Mouse (Mus musculus) limb, embryonic 12.5 days (tissue): ENCODE measurements at regions not wholly inside any gene's neighbourhood (a gene's known extent, or its start where the extent isn't known, plus 50 kb on each side); places are given as distances from the start of the nearest gene placed in this dataset.
A peak's percentile ranks its signal among the peaks of the same experiment; 100 is the strongest.

ENCODE experiments used
- ATAC-seq: fragments of 200-750 bp; cut with Nextera tagmentation; 2 replicates; pipeline ENCODE4 v1.8.0; 2017; ENCODE audit warnings: low read depth, moderate TSS enrichment; ENCODE audit not compliant: insufficient number of reproducible peaks, insufficient read depth, low FRiP score, low TSS enrichment
- H3K27ac ChIP-seq: fragments of 300-500 bp; sonication (generic); 2 replicates; pipeline ENCODE4 v1.5.1; 2016; ENCODE audit warnings: mild to moderate bottlenecking, moderate library complexity
- H3K27me3 ChIP-seq: fragments of 300-500 bp; sonication (generic); 2 replicates; pipeline ENCODE4 v1.6.1; 2016; ENCODE audit warnings: mild to moderate bottlenecking, moderate library complexity
- H3K36me3 ChIP-seq: fragments of 300-500 bp; sonication (generic); 2 replicates; pipeline ENCODE4 v1.6.1; 2016; ENCODE audit warnings: mild to moderate bottlenecking, moderate library complexity
- H3K4me1 ChIP-seq: fragments of 300-500 bp; sonication (generic); replicated peaks from 2 replicates; pipeline ENCODE4 v1.6.1; 2016
- H3K4me2 ChIP-seq: fragments of 300-500 bp; sonication (generic); 2 replicates; pipeline ENCODE4 v1.6.1; 2016; ENCODE audit warnings: mild to moderate bottlenecking, moderate library complexity
- H3K4me3 ChIP-seq: fragments of 300-500 bp; sonication (generic); replicated peaks from 2 replicates; pipeline ENCODE4 v1.5.1; 2016; ENCODE audit warnings: mild to moderate bottlenecking
- H3K9ac ChIP-seq: fragments of 300-500 bp; sonication (generic); replicated peaks from 2 replicates; pipeline ENCODE4 v1.6.1; 2016; ENCODE audit warnings: mild to moderate bottlenecking, moderate library complexity
- H3K9me3 ChIP-seq: fragments of 300-500 bp; sonication (generic); 2 replicates; pipeline ENCODE4 v1.6.1; 2016; ENCODE audit warnings: mild to moderate bottlenecking, moderate library complexity
- WGBS: fragments of 180-500 bp; shearing (Covaris S2); methylation state at CpG from one replicate; pipeline ENCODE4 v1.1.7; 2016; 5-methylcytosine and 5-hydroxymethylcytosine counted together

DNA sequence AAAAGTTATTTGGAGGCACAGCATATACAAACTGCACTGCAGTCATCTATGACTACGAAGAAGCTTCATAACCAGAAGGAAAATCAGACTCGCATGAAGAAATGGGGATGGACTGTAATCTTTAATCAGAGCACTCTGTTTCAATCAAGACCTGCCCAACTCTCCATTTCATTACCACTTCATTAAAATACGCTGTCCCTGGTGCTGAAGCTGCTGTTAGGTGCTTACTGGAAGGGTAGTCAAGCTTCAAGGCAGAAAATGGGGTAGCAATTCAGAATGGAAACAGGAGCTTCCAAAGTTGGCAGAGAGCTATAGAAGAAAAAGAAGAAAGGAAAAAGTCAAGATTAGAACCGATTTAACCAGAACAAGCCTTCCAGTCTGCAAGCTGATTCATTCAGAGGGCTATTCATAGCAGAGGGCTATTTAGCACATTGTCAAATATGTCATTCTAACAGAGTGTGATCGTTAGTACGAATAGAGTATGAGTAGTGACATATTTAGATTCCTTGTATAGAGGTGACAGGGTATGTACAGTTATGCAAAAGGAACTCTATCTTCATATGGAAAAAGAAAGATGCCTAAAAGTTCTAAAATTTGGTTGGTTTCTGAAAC, 195.1 kb upstream of the Sptlc3 start:
- Histone ChIP-seq H3K9me3 (no peaks in the 10 kb centered on the region), H3K4me1 (no peaks in the 10 kb centered on the region), H3K9ac (no peak overlapping the region), H3K4me2 (no peak overlapping the region), H3K27ac (no peak overlapping the region), H3K4me3 (no peak overlapping the region), H3K36me3 (no peaks in the 10 kb centered on the region), H3K27me3 (no peaks in the 10 kb centered on the region)
- no peak for ATAC-seq
- 62% methylated on average over 6 of the region's 6 CpGs for WGBS

DNA sequence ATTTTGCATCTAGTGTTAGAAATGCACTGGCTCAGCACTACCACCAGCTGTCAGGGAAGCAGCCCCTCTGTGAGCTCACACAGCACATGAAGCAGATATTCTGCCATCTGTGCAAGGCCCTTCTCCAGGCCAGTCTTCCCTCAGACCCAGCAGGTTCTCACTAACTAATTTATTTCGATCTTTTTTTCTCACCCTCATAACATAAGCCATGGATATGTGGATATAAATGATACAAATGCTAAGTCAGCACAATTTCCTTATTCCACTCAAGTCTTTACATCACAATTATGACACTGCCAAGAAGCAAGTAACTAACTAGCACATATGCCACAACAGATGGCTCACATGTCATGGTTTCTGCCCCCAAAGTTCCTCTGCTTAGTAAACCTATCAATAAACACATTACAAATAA, 182.3 kb upstream of the Sptlc3 start:
- no peaks in the 10 kb centered on the region for H3K4me1 ChIP-seq
- H3K4me2 ChIP-seq: no peak overlapping the region
- no peaks in the 10 kb centered on the region for H3K9me3 ChIP-seq
- ATAC-seq: no peak
- WGBS: 86% methylated on average over 1 of the region's 1 CpGs
- no peak overlapping the region for H3K27ac ChIP-seq
- H3K4me3 ChIP-seq: no peak overlapping the region
- H3K9ac ChIP-seq: no peak overlapping the region
- no peaks in the 10 kb centered on the region for H3K27me3 ChIP-seq
- no peaks in the 10 kb centered on the region for H3K36me3 ChIP-seq

DNA sequence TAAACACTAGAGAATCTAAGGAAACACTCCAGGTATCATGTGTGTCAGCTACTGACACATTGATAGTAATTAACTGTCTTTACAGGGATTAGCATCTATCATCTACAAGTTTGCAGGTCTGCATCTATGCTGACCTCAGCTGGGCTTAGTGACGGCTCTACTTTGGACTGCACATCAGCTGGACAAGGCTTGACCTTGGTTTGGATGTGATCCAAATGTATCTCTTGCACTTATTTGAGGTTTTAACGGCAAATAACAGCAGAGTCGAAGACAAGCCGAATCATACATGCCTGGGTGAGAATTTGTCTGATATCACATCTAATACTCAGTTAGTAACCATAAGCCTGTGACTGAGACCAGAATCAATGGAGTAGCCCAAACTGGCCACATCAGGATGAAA, 181.7 kb upstream of the Sptlc3 start:
- no peak overlapping the region for H3K27ac ChIP-seq
- H3K4me3 ChIP-seq: no peak overlapping the region
- H3K27me3 ChIP-seq: no peaks in the 10 kb centered on the region
- WGBS: 83% methylated on average over 4 of the region's 4 CpGs
- no peaks in the 10 kb centered on the region for H3K9me3 ChIP-seq
- H3K4me1 ChIP-seq: no peaks in the 10 kb centered on the region
- no peak for ATAC-seq
- no peak overlapping the region for H3K9ac ChIP-seq
- H3K4me2 ChIP-seq: no peak overlapping the region
- H3K36me3 ChIP-seq: no peaks in the 10 kb centered on the region

DNA sequence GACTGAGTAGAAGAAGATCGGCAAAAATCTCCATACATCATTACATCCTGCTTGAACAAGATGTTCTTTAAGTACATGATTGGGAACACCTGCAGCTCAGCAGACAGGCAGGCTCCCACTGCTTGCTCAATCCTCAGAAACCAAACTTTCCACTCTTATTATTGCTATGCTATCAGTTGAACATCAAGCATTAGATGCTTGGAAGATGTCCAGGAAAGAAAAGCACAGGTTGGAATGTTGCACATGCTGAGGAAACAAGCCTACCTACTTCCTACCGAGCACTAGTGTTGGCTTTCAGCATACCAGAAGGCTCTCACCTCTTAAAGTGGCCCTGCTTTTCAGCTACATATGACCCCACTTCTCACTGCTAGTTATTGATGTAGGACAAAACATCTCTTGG, 171.2 kb upstream of the Sptlc3 start:
- Histone ChIP-seq H3K9me3 (no peaks in the 10 kb centered on the region), H3K27ac (no peak overlapping the region), H3K4me3 (no peak overlapping the region), H3K9ac (no peak overlapping the region), H3K4me1 (no peaks in the 10 kb centered on the region), H3K36me3 (no peaks in the 10 kb centered on the region), H3K4me2 (no peak overlapping the region), H3K27me3 (no peaks in the 10 kb centered on the region)
- ATAC-seq: no peak
- 54% methylated on average over 2 of the region's 2 CpGs for WGBS

DNA sequence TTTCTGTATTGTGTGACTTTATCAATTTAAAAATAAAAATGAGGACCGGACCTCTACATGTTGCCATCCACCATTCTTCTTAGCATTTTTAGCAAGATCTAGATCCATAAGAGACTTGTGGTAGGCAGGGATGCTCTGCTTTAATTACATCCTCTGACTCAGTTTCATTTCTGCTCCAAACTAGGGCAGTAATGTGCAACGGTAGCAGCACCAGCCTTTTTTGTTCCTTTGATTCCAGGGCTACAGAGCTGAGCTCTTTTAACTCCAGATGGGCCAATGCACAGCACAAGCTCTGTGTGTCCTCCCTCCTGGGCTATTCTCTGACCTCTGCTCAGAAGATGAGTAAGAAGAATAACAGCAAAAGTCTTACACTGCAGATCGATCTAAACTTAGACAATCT, 168.2 kb upstream of the Sptlc3 start:
- Histone ChIP-seq H3K4me2 (no peak overlapping the region), H3K4me3 (no peak overlapping the region), H3K9me3 (no peaks in the 10 kb centered on the region), H3K36me3 (no peaks in the 10 kb centered on the region), H3K27me3 (no peaks in the 10 kb centered on the region), H3K4me1 (no peaks in the 10 kb centered on the region), H3K27ac (no peak overlapping the region), H3K9ac (no peak overlapping the region)
- WGBS: 75% methylated on average over 3 of the region's 3 CpGs
- ATAC-seq: no peak

DNA sequence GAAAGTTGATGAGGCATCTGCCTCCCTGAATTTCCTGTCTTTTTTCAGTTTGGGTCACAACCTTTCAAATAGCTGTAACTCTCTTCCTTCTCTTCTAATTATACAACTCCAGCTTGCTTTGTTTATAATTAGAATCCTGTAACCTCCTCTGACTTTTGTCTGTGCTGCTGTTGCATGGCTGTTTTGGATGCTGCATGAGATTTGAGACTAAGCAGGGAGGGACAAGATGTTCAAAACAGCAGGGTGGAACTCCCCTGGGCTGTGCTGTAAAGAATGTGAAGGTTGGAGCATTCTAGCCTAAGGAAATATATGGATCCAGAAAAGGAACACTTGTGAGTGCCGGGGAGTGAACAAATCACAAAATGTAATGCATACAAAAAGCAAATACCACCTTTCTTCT, 159.0 kb upstream of the Sptlc3 start:
- Histone ChIP-seq H3K4me2 (no peak overlapping the region), H3K27ac (no peak overlapping the region), H3K4me1 (no peaks in the 10 kb centered on the region), H3K9ac (no peak overlapping the region), H3K36me3 (no peaks in the 10 kb centered on the region), H3K4me3 (no peak overlapping the region), H3K9me3 (no peaks in the 10 kb centered on the region), H3K27me3 (no peaks in the 10 kb centered on the region)
- WGBS: 67% methylated on average over 1 of the region's 1 CpGs
- ATAC-seq: no peak

DNA sequence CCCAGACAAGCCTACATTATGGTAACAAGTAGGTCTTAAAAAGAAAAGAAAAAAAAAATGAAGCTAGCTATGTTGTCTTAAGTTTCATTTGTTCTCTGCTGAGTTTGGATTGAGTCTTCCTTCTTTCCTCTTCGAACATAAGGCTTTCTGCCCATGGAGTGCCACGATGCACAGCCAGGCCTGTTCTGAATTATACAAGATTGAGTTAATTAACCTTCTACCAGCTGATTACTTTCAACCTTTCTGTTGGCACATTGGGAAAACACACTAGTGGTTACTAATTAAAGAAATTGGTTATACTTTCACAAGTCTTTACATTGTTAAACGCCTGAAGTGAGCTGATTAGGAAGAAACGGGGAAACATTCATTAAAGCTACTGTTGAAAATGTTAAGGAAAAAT, 155.5 kb upstream of the Sptlc3 start:
- H3K4me2 ChIP-seq: no peak overlapping the region
- ATAC-seq: no peak
- no peak overlapping the region for H3K9ac ChIP-seq
- H3K4me1 ChIP-seq: no peaks in the 10 kb centered on the region
- no peaks in the 10 kb centered on the region for H3K27me3 ChIP-seq
- 35% methylated on average over 4 of the region's 4 CpGs for WGBS
- H3K4me3 ChIP-seq: no peak overlapping the region
- no peak overlapping the region for H3K27ac ChIP-seq
- no peaks in the 10 kb centered on the region for H3K36me3 ChIP-seq
- H3K9me3 ChIP-seq: no peaks in the 10 kb centered on the region

DNA sequence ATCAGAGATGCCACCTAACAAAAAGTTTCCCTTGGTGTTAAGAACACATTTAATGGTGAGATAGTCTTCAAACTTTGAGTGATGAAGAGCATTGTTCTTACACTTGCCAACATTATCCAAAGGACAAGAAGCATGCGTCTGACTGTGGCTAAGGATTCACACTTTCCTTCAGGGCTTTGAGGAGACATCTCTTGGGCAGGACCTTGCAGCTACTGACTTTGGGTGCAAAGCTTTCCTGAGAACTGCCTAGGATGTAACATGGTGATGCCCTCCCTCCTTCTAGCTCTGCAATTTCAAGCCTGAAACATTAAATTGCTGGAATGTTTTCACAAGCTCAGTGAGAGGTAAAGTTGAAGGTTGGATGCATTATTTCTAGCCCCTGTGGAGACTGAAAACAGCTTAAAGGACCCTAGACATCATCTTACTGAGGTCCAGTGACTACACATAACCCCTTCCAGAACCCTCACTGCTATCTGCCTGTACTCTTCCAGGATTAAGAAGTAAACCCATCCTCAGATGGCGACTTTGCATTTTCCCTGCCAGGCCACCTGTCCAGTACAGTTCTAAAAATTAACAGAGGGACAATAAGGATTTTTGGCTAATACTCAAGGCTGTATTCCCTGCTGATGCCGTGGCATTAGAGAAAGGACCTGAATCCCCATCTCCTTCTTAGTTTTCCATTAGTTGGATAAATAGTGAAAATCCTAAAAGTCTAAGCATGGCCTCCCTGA, 137.3 kb upstream of the Sptlc3 start:
- Histone ChIP-seq H3K9ac (no peak overlapping the region), H3K36me3 (no peaks in the 10 kb centered on the region), H3K4me3 (no peak overlapping the region), H3K4me2 (no peak overlapping the region), H3K4me1 (no peaks in the 10 kb centered on the region), H3K27ac (no peak overlapping the region), H3K27me3 (no peaks in the 10 kb centered on the region), H3K9me3 (no peaks in the 10 kb centered on the region)
- ATAC-seq: no peak
- 88% methylated on average over 3 of the region's 3 CpGs for WGBS

DNA sequence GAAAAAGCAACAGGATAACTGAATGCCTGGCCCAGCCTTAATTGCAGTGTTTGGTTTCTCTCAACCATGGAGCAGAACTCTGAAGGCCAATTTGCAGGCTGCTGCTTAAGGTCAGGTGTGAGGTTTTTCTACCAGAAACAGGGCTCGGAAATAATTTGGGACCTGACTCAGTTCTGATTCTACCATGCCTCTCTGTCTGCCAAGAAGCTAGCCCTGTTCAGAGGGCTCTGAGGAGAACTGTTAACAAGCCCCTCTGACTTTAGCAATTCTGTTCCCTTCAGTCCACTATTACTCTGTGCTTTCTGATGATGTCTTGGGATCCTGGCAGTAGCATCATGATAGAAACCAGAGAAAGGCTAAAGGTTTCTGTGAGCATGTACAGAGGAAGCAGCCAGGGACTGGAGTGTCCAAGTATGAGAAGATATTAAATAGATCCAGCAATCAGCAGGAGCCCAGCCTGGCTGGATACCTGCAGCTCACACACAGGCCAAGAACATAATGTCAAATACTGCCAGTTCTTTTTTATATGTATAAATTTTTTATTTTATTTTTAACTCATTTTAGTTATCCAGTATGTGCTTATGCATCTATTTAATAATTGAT, 131.4 kb upstream of the Sptlc3 start:
- Histone ChIP-seq H3K9me3 (no peaks in the 10 kb centered on the region), H3K27me3 (no peaks in the 10 kb centered on the region), H3K36me3 (no peaks in the 10 kb centered on the region), H3K4me2 (no peak overlapping the region), H3K4me1 (no peaks in the 10 kb centered on the region), H3K27ac (no peak overlapping the region), H3K4me3 (no peak overlapping the region), H3K9ac (no peak overlapping the region)
- 69% methylated on average over 1 of the region's 1 CpGs for WGBS
- ATAC-seq: no peak

DNA sequence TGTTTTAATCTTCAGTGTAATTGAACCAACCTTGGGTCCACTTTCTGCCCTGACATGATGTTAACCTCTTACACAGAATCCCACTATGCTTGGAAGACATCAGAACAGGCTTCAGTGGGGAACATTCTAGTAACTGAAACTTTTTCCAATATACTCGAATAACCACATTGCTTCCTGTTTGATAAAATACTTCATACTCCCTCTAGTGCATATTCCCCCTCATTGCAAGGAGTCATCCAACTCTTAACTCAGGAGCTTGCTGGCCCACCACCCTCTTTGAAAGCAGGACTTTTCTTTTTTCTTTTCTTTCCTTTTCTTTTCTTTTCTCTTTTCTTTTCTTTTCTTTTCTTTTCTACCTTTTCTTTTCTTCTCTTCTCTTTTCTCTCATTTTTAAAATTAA, 123.6 kb upstream of the Sptlc3 start:
- no peak overlapping the region for H3K9ac ChIP-seq
- no peaks in the 10 kb centered on the region for H3K27me3 ChIP-seq
- H3K36me3 ChIP-seq: no peaks in the 10 kb centered on the region
- H3K4me3 ChIP-seq: no peak overlapping the region
- no peak overlapping the region for H3K4me2 ChIP-seq
- WGBS: 45% methylated on average over 1 of the region's 1 CpGs
- H3K4me1 ChIP-seq: no peaks in the 10 kb centered on the region
- H3K27ac ChIP-seq: no peak overlapping the region
- no peak for ATAC-seq
- no peaks in the 10 kb centered on the region for H3K9me3 ChIP-seq

DNA sequence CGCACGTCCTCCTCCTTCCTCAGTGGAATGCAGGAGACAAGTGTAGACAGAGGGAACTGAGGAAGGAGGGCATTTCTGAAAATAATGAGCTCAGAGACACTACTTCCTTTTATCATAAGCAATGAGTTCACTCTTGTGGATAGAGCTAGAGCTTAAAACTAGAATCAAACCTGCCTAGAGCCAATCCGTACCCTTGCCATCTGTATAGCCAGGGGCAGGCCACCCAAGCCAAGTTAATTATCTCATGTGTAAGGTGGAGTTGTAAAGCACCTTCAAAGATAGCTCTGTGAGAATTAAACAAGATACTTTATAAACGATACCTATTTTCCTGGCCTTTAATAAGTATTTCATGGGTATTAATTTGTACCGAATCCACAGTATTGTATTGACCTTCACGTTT, 113.4 kb upstream of the Sptlc3 start:
- ATAC-seq: no peak
- no peaks in the 10 kb centered on the region; the same call in 1 of the 2 replicates for H3K27me3 ChIP-seq
- WGBS: 76% methylated on average over 6 of the region's 6 CpGs
- H3K9me3 ChIP-seq: no peaks in the 10 kb centered on the region
- no peak overlapping the region for H3K4me2 ChIP-seq
- H3K9ac ChIP-seq: no peak overlapping the region
- no peaks in the 10 kb centered on the region for H3K36me3 ChIP-seq
- no peak overlapping the region for H3K27ac ChIP-seq
- no peak overlapping the region for H3K4me3 ChIP-seq
- no peaks in the 10 kb centered on the region for H3K4me1 ChIP-seq

DNA sequence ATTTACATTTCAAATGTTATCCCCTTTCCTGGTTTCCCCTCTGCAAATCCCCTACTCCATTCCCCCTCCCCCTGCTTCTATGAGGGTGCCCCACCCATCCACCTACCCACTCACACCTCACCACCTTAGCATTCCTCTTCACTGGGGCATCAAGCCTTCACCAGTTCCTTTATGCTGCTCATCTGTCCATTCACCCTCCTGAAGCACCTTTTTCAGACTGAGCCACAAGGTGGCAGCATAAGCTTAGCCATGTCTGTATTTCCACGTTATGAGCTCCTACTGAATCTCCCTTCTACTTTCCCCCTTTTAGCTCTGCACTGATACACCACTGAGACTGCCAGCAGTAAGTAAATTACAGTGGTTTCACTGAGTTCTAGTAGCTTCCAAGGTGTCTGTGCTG, 112.1 kb upstream of the Sptlc3 start:
- ATAC-seq: peak; percentile 63; the same call in 1 of the 2 replicates
- Histone ChIP-seq H3K9ac (no peak overlapping the region), H3K9me3 (no peaks in the 10 kb centered on the region), H3K27me3 (no peaks in the 10 kb centered on the region; the same call in 1 of the 2 replicates), H3K27ac (no peak overlapping the region), H3K36me3 (no peaks in the 10 kb centered on the region), H3K4me2 (no peak overlapping the region), H3K4me1 (no peaks in the 10 kb centered on the region), H3K4me3 (no peak overlapping the region)
- WGBS: 2% methylated on average over 1 of the region's 1 CpGs
